Mouse (Mus musculus) embryonic fibroblast, embryonic 13.5 days (primary cell): Measurements from ENCODE around the gene Il12a.

Experiments
- CTCF ChIP-seq: IDR thresholded peaks from 2 replicates; pipeline ENCODE4 v1.5.1; 2011; ENCODE audit warnings: mild to moderate bottlenecking, control low read depth, low read length, moderate library complexity, borderline replicate concordance; ENCODE audit not compliant: insufficient read depth
- POLR2A ChIP-seq: IDR thresholded peaks from 2 replicates; pipeline ENCODE4 v1.6.1; 2011; ENCODE audit warnings: low read depth, mild to moderate bottlenecking, control low read depth, low read length, moderate library complexity

- TF ChIP-seq POLR2A (no peak), CTCF (no peak)
Measured at GRCm38 (mm10) chr3:68657589-68658245, 32.7 kb upstream of the Il12a start.
